9 mouse cellular contexts compared by ENCODE assay signal in the genomic region with DNA sequence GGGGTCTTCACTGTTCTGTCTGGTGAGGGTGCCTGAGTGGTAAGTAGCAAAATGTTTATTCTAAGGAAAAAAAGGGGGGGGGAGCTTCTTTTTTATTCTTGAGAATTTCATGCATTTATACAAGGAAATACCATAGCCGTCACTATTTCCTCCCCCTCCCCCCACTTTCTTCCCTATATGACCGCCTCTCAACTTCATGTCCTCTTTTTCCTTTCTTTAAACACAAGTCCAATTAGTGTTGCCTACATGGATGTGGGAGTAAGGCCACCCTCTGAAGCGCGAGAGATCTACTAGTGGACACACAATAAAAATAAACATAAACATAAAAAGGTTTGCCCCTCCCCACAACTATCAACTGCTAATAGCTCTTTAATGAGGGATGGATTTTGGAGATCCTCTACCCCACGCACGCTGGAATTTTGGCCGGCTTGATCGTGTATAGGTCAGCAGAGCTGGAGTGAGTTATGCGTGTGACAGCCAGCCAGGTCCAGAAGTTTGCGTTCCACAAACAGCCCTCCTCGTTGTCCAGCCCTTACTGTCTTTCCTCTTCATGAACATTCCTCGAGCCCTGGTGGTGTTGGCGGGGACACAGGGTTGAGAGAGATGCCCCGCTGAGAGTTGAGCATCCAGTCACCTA. TPM values are rescaled to one million over a fixed set of nuclear protein-coding genes. Genes with fewer than 3 reads are reported as not detected.
DNase-seq lines count a peak whose midpoint lies in the region; ATAC-seq and TF ChIP-seq lines count a peak whose summit lies in the region.
"Had no signal": no experiment of that assay in that cellular context is flagged by ENCODE, and none has a peak within 500 bp of the region (broad histone marks: within the 10 kb centered on the region; RNA-seq: fewer than 3 reads in every experiment).

No protein-coding gene starts in this region.

- ATAC-seq in lung, embryonic 16.5 days (ENCODE audit: low read depth), result no peak
- 0 out of 2 replicates have a peak, but pooled peaks have one; percentile 22 for ATAC-seq in hindbrain, postnatal 0 days
- ATAC-seq in neural tube, embryonic 12.5 days (ENCODE audit: low FRiP score, low read depth), result peak; percentile 59

- no peak overlapping the region for H3K9ac ChIP-seq in lung, embryonic 16.5 days (ENCODE audit: low read length)
- no peak overlapping the region for H3K9ac ChIP-seq in hindbrain, postnatal 0 days (replicated peaks; ENCODE audit: low read length)
- no peak overlapping the region for H3K9ac ChIP-seq in neural tube, embryonic 12.5 days
- H3K9ac ChIP-seq: embryonic facial prominence, embryonic 13.5 days had no signal

- H3K36me3 ChIP-seq in lung, embryonic 16.5 days (ENCODE audit: control insufficient read depth, insufficient read depth, low read length), result no peaks in the 10 kb centered on the region
- no peaks in the 10 kb centered on the region for H3K36me3 ChIP-seq in hindbrain, postnatal 0 days (ENCODE audit: insufficient read depth, low read length)
- H3K36me3 ChIP-seq in neural tube, embryonic 12.5 days, result no peaks in the 10 kb centered on the region
- H3K36me3 ChIP-seq: embryonic facial prominence, embryonic 13.5 days had no signal

- no peaks in the 10 kb centered on the region for H3K27me3 ChIP-seq in lung, embryonic 16.5 days (ENCODE audit: control insufficient read depth, insufficient read depth, low read depth, low read length)
- H3K27me3 ChIP-seq in hindbrain, postnatal 0 days (ENCODE audit: insufficient read depth, low read length), result no peaks in the 10 kb centered on the region
- no peaks in the 10 kb centered on the region for H3K27me3 ChIP-seq in neural tube, embryonic 12.5 days (replicated peaks)
- H3K27me3 ChIP-seq: embryonic facial prominence, embryonic 13.5 days had no signal

- no peak overlapping the region for H3K27ac ChIP-seq in lung, embryonic 16.5 days (ENCODE audit: low read length)
- H3K27ac ChIP-seq in hindbrain, postnatal 0 days, result no peak overlapping the region
- no peak overlapping the region for H3K27ac ChIP-seq in neural tube, embryonic 12.5 days
- H3K27ac ChIP-seq: embryonic facial prominence, embryonic 13.5 days had no signal

- peaks cover 2% of the 10 kb centered on the region; the same call in 1 of the 2 replicates for H3K4me1 ChIP-seq in lung, embryonic 16.5 days (replicated peaks; ENCODE audit: control insufficient read depth, insufficient read depth, low read length)
- H3K4me1 ChIP-seq in hindbrain, postnatal 0 days (ENCODE audit: insufficient read depth, low read length), result no peaks in the 10 kb centered on the region
- H3K4me1 ChIP-seq in neural tube, embryonic 12.5 days, result peaks cover 8% of the 10 kb centered on the region
- H3K4me1 ChIP-seq: embryonic facial prominence, embryonic 13.5 days had no signal

- DNase-seq in heart, adult 11 months, result peak; percentile 86
- no peak for DNase-seq in heart, postnatal 10 days
- DNase-seq in lung, postnatal 36 days, result no peak
- DNase-seq in hindbrain, postnatal 0 days (ENCODE audit: low spot score), result no peak
- no peak for DNase-seq in gastrocnemius, adult 18-20 months (ENCODE audit: low spot score)
- no peak for DNase-seq in right cerebral cortex, postnatal 25 days

- peak overlapping the region; percentile 46 for H3K4me2 ChIP-seq in lung, embryonic 16.5 days (ENCODE audit: low read depth, low read length)
- H3K4me2 ChIP-seq in hindbrain, postnatal 0 days (ENCODE audit: low read depth, low read length), result peak overlapping the region; percentile 52
- peak overlapping the region; percentile 48; the same call in 1 of the 2 replicates for H3K4me2 ChIP-seq in neural tube, embryonic 12.5 days (replicated peaks)

- no peaks in the 10 kb centered on the region for H3K9me3 ChIP-seq in lung, embryonic 16.5 days (ENCODE audit: control insufficient read depth, low read length)
- no peaks in the 10 kb centered on the region for H3K9me3 ChIP-seq in hindbrain, postnatal 0 days (ENCODE audit: low read length)
- no peaks in the 10 kb centered on the region for H3K9me3 ChIP-seq in neural tube, embryonic 12.5 days
- H3K9me3 ChIP-seq: embryonic facial prominence, embryonic 13.5 days had no signal

- intact Hi-C loops in heart, postnatal 10 days (cut with DNase I), result no loop called here

- no peak for TF ChIP-seq CTCF in hindbrain, postnatal 0 days (IDR thresholded peaks at IDR 0.05; ENCODE audit: low read depth)

- no peak overlapping the region for H3K4me3 ChIP-seq in lung, embryonic 16.5 days (ENCODE audit: low read length)
- H3K4me3 ChIP-seq in hindbrain, postnatal 0 days (ENCODE audit: low read length), result no peak overlapping the region
- no peak overlapping the region for H3K4me3 ChIP-seq in neural tube, embryonic 12.5 days
- H3K4me3 ChIP-seq: embryonic facial prominence, embryonic 13.5 days had no signal

- WGBS in lung, embryonic 16.5 days, result 59% methylated on average over 14 of the region's 14 CpGs
- WGBS in hindbrain, postnatal 0 days, result 60% methylated on average over 14 of the region's 14 CpGs
- WGBS in neural tube, embryonic 12.5 days, result 63% methylated on average over 14 of the region's 14 CpGs

RNA-seq across cellular contexts. Expression of a gene that starts 24.7 kb away (rescaled TPM):
- 10 to 100 TPM; 40.0 to 42.8 TPM for total RNA-seq in heart, postnatal 10 days (2021)
- 54.5 and 55.5 TPM in 2 replicates for polyA plus RNA-seq in lung, embryonic 16.5 days (2015; fragmentation: Nextera tagmentation; extraction: Ambion mirVana)
- 31.0 and 35.0 TPM in 2 replicates for total RNA-seq in hindbrain, postnatal 0 days (2014; rRNA removed)
- polyA plus RNA-seq in hindbrain, postnatal 0 days (2015; fragmentation: Nextera tagmentation; extraction: Ambion mirVana), result 32.6 and 36.1 TPM in 2 replicates
- 53.5 and 53.9 TPM in 2 replicates for polyA plus RNA-seq in neural tube, embryonic 12.5 days (2016; fragmentation: Nextera tagmentation; extraction: Ambion mirVana)
- total RNA-seq in gastrocnemius, adult 18-20 months (2021), result 10 to 100 TPM; 23.7 to 24.7 TPM

RNA-seq across cellular contexts. Expression of a gene that starts 42.5 kb away (rescaled TPM):
- total RNA-seq in heart, postnatal 10 days (2021), result 1 to 10 TPM; 1.2 TPM
- polyA plus RNA-seq in lung, embryonic 16.5 days (2015; fragmentation: Nextera tagmentation; extraction: Ambion mirVana), result 5.1 and 5.2 TPM in 2 replicates
- 0.40 and 0.58 TPM in 2 replicates for total RNA-seq in hindbrain, postnatal 0 days (2014; rRNA removed)
- polyA plus RNA-seq in hindbrain, postnatal 0 days (2015; fragmentation: Nextera tagmentation; extraction: Ambion mirVana), result 2.7 and 3.4 TPM in 2 replicates
- 1.4 and 1.8 TPM in 2 replicates for polyA plus RNA-seq in neural tube, embryonic 12.5 days (2016; fragmentation: Nextera tagmentation; extraction: Ambion mirVana)
- total RNA-seq in gastrocnemius, adult 18-20 months (2021), result under 1 TPM; 0.50 to 0.57 TPM
